Comparison of ENCODE assay signal across 8 mouse cellular contexts in genomic region chr2:28465836-28466518, GRCm38 (mm10). TPM values are rescaled to one million over a fixed set of nuclear protein-coding genes. Genes with fewer than 3 reads are reported as not detected.
DNase-seq lines count a peak whose midpoint lies in the region; ATAC-seq and TF ChIP-seq lines count a peak whose summit lies in the region.

Gene 1700007K13Rik (minus strand): TSS chr2:28466332.

- TF ChIP-seq CTCF in lung, postnatal 0 days (IDR thresholded peaks at IDR 0.05), result no peak

- no peaks in the 10 kb centered on the region for H3K27me3 ChIP-seq in forebrain, embryonic 15.5 days
- no peaks in the 10 kb centered on the region for H3K27me3 ChIP-seq in hindbrain, embryonic 14.5 days (ENCODE audit: control insufficient read depth, insufficient read depth, low read length)
- H3K27me3 ChIP-seq in lung, postnatal 0 days (replicated peaks; ENCODE audit: insufficient read depth, low read length), result no peaks in the 10 kb centered on the region

- peak; percentile 61 for ATAC-seq in forebrain, embryonic 15.5 days (replicated peaks)
- ATAC-seq in hindbrain, embryonic 14.5 days (ENCODE audit: low FRiP score), result peak; percentile 62; the same call in 1 of the 2 replicates
- ATAC-seq in lung, postnatal 0 days, result peak; percentile 65

- no peak within 1 kb of the TSS for H3K27ac ChIP-seq in forebrain, embryonic 15.5 days (replicated peaks)
- H3K27ac ChIP-seq in hindbrain, embryonic 14.5 days, result no peak within 1 kb of the TSS; the same call in 1 of the 2 replicates
- H3K27ac ChIP-seq in lung, postnatal 0 days (ENCODE audit: low read length), result no peak within 1 kb of the TSS

- H3K4me1 ChIP-seq in forebrain, embryonic 15.5 days, result peaks cover 18% of the 10 kb centered on the region
- H3K4me1 ChIP-seq in hindbrain, embryonic 14.5 days (replicated peaks; ENCODE audit: control insufficient read depth, insufficient read depth, low read length), result peaks cover 13% of the 10 kb centered on the region
- H3K4me1 ChIP-seq in lung, postnatal 0 days (ENCODE audit: insufficient read depth, low read depth, low read length), result peaks cover 5% of the 10 kb centered on the region

- peak within 1 kb of the TSS; percentile 49 for H3K4me2 ChIP-seq in forebrain, embryonic 15.5 days (replicated peaks)
- peak within 1 kb of the TSS; percentile 53 for H3K4me2 ChIP-seq in hindbrain, embryonic 14.5 days (replicated peaks)
- peak within 1 kb of the TSS; percentile 48 for H3K4me2 ChIP-seq in lung, postnatal 0 days (replicated peaks; ENCODE audit: low read depth, low read length)

- TF ChIP-seq EP300 in lung, postnatal 0 days (IDR thresholded peaks at IDR 0.05), result no peak

- 3% methylated on average over 25 of the region's 25 CpGs for WGBS in forebrain, embryonic 15.5 days
- WGBS in hindbrain, embryonic 14.5 days, result 5% methylated on average over 25 of the region's 25 CpGs
- WGBS in lung, postnatal 0 days, result 8% methylated on average over 25 of the region's 25 CpGs

- no peak within 1 kb of the TSS; the same call in 1 of the 2 replicates for H3K9ac ChIP-seq in forebrain, embryonic 15.5 days (replicated peaks)
- H3K9ac ChIP-seq in hindbrain, embryonic 14.5 days, result no peak within 1 kb of the TSS
- H3K9ac ChIP-seq in lung, postnatal 0 days (replicated peaks; ENCODE audit: low read depth), result no peak within 1 kb of the TSS

- H3K9me3 ChIP-seq in forebrain, embryonic 15.5 days, result no peaks in the 10 kb centered on the region
- H3K9me3 ChIP-seq in hindbrain, embryonic 14.5 days (ENCODE audit: control insufficient read depth, low read length), result no peaks in the 10 kb centered on the region
- H3K9me3 ChIP-seq in lung, postnatal 0 days (ENCODE audit: low read length), result no peaks in the 10 kb centered on the region

- peak within 1 kb of the TSS; percentile 28 for H3K4me3 ChIP-seq in forebrain, embryonic 15.5 days
- H3K4me3 ChIP-seq in hindbrain, embryonic 14.5 days (replicated peaks; ENCODE audit: low read length), result peak within 1 kb of the TSS; percentile 11
- peak within 1 kb of the TSS; percentile 5; the same call in 1 of the 2 replicates for H3K4me3 ChIP-seq in lung, postnatal 0 days (ENCODE audit: low read depth, low read length)

- DNase-seq in MN1 (ENCODE audit: low spot score), result peak; percentile 80
- DNase-seq in cerebellum, adult 11-12 months, result peak; percentile 77
- DNase-seq in hindbrain, embryonic 14.5 days (ENCODE audit: low spot score), result peak; percentile 71
- DNase-seq in layer of hippocampus, adult 9-11 months, result peak; percentile 69
- peak; percentile 78 for DNase-seq in lung, postnatal 0 days (ENCODE audit: low spot score)
- peak; percentile 78 for DNase-seq in ovary, postnatal 36 days (ENCODE audit: low spot score)
- peak; percentile 39 for DNase-seq in urinary bladder, adult 2 months (ENCODE audit: low spot score)

- H3K36me3 ChIP-seq in forebrain, embryonic 15.5 days, result peaks cover 18% of the 10 kb centered on the region
- H3K36me3 ChIP-seq in hindbrain, embryonic 14.5 days (replicated peaks; ENCODE audit: control insufficient read depth, insufficient read depth), result peaks cover 17% of the 10 kb centered on the region
- H3K36me3 ChIP-seq in lung, postnatal 0 days (ENCODE audit: insufficient read depth, low read length), result peaks cover 12% of the 10 kb centered on the region; the same call in 1 of the 2 replicates

RNA-seq across cellular contexts. Expression of gene 1700007K13Rik, which starts in this region (rescaled TPM):
- 1.1 and 3.2 TPM in 2 replicates for polyA plus RNA-seq in forebrain, embryonic 15.5 days (2015; fragmentation: Nextera tagmentation; extraction: Ambion mirVana)
- polyA plus RNA-seq in hindbrain, embryonic 14.5 days (2014; fragmentation: Nextera tagmentation; extraction: Ambion mirVana), result 4.0 and 6.2 TPM in 2 replicates
- polyA plus RNA-seq in lung, postnatal 0 days (2015; fragmentation: Nextera tagmentation; extraction: Ambion mirVana), result 13.5 and 18.3 TPM in 2 replicates
- 1.8 and 2.2 TPM in 2 replicates for polyA plus RNA-seq in urinary bladder, adult 2 months (2012; rRNA removed)
